Mouse (Mus musculus) adrenal gland, postnatal 25 days (tissue): Measurements from ENCODE around the gene Ube2v1. TPM values are rescaled to one million over a fixed set of nuclear protein-coding genes. Genes with fewer than 3 reads are reported as not detected.

ENCODE experiments used
- DNase-seq: peaks from one replicate; pipeline ENCODE4 v3.0.0; 2021; ENCODE audit warnings: mixed read lengths
- total RNA-seq: library from RNA; stranded (reverse); gene quantifications from 2 replicates; pipeline ENCODE4 v1.2.3, GENCODE M21; 2021

The Ube2v1 gene
- total RNA-seq, 1 experiment from 2014 or later = 187 TPM

DNA sequence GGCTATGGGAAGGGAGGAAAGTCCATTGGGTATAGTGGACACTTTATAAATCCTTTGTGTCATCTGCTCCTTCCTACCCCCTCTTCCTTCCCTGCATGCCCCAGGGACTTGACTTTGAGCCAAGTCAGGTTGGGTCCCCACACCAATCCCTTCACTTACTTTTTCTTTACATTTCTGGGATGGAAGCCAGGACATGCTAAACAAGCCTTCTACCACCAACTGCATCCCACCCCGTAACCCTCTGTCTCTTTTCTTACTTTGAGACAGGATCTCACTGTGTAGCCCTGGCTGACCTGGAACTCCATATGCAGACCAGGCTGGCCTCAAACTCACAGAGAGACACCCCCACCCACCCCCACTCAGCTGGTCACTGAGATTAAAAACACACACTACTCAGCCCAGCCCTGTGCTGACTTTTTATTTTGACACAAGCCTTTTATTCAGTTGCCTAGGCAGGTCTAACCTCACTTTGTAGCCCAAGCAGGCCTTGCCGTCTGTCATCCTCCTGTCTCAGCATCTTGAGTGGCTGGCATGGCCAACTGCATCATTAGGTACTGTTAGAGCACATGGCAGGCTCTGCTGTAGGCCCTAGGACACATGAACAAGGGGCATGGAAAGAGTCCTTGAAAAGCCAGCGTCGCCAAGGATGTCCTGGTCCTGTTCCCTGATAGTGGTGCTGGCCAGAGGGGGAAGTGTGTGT lies 38.2 kb downstream of the Ube2v1 start:
- no peak for DNase-seq

DNA sequence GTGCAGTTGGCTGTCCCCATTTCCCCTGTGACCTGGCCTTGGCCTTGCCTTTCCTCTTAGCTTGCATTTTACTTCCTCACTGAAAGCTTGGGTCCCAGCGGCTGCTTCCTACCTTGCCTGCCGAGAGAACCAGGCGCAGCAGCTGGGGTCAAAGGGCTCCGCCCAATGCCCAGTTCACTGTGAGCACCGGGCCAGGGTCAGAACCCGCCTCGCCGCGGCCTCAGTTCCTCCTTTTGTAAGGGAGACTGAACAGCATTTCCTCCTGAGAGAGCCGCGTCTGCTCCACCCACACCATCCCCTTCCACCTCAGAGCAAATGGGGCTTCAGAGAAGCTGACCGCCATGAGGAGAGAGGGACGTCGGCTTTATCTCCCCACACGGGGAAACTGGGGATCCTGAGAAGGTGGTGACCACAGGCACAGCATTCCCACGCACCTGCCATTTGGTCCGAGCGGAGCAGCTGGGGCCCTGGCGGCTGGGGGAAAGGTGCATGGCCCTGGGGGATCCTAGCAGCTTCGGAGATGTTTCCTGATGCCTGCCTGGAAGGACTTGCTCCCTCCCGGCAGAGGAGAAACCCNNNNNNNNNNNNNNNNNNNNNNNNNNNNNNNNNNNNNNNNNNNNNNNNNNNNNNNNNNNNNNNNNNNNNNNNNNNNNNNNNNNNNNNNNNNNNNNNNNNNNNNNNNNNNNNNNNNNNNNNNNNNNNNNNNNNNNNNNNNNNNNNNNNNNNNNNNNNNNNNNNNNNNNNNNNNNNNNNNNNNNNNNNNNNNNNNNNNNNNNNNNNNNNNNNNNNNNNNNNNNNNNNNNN lies 42.9 kb downstream of the Ube2v1 start:
- DNase-seq = peak; percentile 48

DNA sequence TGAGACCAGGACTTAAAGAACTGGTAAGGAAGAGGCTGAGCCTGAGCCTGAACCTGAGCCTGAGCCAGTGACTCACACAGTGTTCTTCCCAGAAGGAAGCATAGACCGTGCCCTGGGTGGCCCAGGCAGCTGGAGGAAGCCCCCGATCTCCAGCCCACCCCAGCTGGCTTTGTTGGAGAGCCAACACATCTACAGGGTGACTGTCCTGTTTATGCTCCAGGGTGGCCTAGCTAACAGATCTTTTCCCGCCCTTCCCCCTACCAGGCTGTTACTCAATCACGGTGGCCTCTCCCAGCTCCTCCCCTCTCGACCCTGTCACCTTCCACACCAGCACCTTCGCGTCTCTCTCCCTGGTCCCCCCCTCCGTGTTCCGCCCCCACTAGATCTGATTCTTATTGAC lies 44.9 kb downstream of the Ube2v1 start:
- no peak for DNase-seq

DNA sequence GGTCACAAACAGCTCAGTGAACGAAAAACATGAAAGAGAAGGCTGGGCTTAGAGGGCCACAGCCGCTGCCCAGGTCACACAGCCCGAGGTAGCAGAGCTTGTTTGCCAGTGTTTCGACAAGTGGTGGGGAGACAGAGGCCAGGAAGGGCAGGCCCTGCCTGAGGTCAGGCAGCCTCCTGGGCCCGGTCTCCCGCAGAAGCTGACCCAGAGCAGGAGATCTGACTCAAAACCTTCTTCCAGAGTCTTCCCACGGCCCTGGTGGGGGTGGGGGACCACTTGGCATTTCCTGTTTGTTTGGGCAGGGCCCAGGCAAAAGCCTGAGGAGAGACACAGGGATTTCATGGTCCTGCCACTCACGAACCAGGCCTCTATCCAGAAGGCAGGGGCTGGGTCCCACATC lies 45.9 kb downstream of the Ube2v1 start:
- no peak for DNase-seq

DNA sequence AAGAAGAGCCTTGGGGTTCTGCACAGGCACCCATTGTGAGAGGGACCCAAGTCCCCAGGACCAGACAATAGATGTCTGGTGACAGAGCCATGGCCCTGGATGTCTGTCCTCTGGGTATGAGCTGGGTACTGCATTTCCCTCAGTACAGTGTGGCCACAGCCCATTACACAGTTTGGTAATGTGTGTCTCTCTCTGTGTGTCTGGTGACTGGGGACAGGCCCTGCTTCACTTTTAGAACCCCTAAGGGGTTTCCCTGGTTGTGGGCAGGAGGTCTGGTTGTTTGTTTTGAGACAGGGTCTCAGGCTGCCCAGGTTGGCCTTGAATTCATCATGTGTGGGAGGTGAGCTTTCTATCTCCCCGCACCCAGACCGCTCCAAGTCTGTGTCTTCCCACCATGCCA lies 46.6 kb downstream of the Ube2v1 start:
- no peak for DNase-seq

DNA sequence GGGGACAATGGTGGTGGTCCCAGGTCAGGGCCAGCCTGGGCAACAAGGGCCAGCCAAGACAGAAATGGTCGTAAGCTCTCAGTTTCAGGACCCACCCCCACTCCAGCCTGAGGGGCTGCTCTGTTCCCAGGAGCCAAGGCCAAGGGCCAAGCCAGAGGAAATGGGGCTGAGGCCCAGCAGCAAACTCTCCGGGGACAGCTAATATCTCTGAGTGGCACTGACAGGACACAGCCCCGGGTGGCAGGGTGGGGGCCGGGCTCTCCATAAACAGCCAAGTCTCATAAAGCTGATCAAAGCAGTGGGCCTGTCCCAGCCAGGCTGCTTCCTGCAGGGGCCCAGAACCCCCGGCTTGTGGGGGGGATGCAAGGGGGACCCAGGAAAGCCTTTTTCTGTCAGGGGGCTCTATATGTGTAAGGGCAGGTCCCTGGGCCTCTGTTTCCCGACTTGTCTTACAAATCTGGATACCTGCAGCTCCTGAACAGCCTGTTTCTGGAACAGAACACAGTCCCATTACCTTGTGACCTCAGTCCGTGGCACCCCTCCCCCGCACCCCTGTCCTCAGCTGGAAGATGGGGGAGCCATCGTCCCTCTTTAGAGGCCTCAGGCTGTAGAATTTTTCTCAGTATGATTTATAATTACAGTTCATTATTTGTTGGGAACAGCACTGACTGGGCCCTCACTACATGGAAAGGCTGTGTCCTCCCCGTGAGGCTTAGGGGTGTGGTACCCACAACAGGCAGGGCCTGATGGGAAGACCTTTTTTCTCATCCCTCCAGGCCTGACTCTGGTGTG lies 48.5 kb downstream of the Ube2v1 start:
- no peak for DNase-seq

DNA sequence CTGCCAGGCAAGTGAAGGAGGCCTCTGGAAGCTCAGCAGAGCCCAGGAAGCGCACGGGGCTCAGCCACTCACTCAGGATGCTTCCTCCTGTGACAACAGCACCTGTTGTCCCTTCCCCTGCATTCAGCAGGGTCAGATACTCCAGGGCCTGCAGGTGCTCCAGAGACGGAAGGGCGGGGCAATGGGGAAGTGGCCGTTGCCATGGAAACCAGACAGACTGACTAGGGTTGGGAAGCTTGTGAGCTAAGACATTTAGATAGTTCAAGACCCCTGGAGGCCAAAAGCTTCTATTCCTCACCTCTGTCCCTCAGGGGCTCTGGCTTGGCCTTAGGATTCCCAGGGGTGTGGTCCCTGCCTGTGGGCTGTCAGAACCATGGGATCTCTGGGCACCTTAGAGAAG lies 53.4 kb downstream of the Ube2v1 start:
- no peak for DNase-seq

DNA sequence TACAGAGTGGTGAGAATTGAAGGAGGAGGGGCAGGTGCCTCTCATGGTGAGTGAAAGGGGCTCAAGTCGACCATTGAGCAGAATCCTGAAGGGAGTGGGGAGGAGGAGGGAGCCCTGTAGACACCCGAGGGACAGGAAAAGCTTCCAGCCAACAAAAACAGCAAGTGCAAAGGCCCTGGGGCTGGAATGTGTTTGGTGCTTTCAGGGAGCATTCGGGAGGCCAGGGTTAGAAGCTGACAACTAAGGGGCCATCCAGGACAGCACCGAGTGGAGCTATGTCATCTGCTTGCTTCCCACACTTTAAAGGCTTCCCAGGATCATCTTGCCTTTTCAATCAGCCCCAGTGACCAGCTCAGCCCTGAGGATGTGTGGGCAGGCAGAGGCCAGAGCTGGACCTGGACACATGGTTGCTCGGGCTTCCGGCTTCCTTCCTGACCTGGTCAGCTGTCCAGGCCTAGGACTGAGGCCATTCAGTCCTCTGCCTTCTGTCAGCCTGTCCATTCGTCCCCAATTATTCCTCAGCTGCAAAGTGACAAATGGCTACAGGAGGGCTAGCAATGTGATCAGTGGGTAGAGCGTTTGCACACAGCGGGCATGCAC lies 54.6 kb downstream of the Ube2v1 start:
- no peak for DNase-seq

DNA sequence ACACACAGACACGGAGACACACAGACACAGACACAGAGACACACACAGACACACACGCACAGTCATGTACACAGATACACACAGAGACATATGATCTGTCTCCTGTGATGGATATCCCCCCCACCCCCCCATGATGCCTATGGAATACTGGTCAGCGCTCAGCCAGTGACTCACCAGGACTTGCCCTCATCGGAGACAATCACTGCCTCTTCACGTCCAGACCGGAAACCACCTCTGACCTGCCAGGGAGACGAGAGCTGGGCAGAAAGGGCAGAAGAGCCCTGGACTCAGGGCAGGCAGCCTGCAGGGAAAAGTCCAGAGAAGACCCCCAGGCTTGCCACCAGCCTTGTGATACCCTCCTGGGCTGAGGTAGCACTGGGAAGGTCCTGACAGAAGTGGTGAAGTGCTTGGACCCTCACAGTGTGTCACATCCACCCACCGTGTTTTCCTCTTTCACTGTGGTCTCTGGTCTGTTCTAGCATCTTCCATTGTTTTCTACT lies 55.7 kb downstream of the Ube2v1 start:
- no peak for DNase-seq

DNA sequence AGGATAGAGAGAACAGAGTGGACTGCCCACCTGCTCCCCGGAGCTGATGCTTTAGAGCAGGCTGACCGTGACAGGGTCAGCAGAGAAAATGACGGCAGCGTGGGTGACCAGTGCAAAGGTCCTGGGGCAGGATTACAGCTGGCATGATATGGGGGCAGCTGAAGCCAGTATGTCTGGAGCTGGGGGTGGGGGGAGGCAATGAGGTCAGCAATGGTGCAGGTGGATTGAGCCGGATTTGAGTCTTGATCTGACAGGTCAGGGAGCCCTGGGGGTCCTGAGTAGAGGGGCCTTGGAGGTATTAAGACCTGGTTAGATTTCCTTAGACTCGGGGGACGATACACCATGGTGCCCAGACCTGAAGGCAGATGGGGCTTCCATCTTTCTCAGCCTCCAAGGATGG lies 56.3 kb downstream of the Ube2v1 start:
- DNase-seq = no peak

DNA sequence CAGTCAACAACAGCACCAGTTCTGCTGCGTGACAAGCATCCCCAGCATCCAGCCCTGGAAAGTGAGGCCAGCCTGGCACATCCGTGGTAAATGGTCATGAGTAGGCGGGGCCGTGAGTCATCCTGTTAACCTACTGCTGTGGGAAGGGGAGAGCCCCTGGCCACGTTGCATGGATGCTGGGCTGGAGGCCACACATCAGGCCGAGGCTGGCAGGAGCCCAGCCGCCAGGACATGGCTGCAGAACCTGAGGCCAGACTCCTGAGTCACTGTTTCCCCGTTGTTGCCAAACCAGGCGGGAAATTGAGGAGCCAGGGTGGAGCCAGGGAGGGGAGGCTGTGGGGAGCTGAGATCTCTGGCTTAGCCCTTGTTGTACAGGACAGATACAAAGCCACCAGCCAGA lies 57.1 kb downstream of the Ube2v1 start:
- DNase-seq = peak; percentile 73

DNA sequence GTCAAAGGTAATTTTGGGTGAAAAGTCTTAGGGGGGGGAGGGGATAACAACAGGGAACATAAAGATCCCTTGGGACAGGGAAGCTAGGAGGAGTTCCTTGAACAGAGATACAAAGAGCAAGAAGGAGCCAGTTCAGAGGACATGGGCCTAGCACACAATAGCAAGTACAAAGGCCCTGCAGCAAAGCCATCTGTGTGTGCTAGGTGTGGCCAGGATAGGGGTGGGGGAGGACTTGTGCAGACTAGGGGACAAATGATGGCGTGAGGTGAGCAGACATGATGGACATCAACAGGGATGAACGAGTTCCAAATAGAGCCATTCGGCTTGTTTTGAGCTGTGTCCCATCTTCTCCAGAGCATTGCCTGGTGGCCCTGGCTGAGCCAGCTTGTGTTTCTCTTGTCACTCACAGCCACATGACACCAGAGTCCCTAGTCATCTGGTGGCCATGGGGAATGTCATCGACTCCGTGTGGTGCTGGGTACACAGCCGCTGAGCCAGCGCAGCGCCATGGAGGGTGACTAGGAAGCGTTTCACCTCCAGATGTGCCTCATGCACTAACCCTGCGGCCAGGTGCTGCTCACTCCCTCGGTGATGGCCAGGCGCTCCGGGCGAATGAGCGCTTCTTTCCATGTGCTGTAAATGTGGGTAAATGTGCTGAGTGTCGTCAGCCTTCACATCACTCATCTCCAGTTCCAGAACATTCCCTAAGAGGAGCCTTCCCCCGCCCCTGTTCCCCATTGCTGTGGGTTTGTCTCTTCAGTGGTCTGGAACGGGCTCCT lies 60.3 kb downstream of the Ube2v1 start:
- no peak for DNase-seq

DNA sequence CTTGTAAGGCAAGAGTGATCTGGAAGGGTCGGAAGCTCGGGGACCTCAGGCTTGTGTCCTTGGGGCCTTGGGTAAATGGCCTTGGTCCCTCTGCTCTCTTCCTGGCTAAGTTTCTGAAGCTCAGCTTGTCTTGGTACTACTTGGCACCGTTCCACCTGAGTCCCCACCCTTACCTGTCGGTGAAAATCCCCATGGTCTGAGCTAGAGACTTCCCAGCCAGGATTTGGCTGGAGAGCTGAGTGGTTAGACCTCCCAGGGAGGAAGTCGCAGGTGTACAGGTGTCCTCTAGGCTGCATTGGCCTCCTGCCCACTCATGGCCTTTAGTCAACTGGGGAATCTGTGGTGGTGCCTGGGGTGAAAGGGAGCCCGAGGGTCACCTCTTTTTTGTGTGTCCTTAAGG lies 61.1 kb downstream of the Ube2v1 start:
- no peak for DNase-seq

DNA sequence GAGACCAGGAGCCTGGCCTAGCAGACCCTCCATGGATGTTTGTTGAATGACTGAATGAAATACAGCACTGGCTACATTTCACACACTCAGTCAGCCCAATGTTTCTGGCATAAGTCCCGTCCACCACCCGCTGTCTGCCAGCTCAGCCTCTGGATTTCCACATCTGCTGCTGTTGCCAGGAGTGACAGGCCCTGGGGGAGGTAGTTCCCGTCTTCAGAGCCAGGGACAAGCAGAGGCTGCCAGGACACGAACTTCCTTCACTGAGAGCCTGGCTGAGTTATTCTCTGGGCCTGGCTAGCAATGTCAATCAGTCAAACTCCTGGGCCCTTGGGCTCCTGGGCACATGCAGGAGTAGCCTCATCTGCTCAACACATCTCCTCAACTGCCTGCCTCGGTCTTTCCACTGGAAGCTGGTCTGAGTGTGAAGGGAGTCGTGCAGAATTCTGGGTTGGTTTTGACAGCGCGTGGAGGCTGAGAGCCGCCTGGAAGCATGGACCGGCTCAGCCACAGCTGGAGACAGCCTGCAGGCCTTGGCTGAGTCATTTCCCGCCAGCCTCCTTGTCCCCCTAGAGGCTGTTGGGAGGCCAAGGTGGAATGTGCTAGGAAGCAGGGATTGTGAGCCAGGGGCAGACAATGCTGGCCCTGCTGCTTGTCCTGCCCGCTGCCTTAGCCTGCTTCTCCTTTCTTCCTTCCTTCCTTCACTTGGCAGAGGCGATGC lies 61.8 kb downstream of the Ube2v1 start:
- peak; percentile 83 for DNase-seq

DNA sequence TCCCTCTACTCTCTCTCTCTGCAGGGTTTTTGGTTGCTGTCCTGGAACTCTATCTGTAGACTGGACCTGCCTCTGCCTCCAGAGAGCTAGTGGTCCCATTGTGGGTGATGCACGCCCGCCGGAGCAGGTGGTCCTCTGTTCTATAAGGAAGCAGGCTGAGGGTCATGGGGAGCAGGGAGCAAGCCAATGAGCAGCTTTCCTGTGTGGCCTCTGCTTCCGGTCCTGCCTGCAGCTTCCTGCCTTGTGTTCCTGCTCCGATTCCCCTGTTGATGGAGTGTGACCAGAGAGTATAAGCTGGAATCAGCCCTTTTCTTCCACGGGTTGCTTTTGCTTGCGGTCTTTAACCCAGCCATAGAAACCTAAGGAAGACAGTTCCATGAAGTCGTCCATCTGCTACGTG lies 63.8 kb downstream of the Ube2v1 start:
- no peak for DNase-seq

DNA sequence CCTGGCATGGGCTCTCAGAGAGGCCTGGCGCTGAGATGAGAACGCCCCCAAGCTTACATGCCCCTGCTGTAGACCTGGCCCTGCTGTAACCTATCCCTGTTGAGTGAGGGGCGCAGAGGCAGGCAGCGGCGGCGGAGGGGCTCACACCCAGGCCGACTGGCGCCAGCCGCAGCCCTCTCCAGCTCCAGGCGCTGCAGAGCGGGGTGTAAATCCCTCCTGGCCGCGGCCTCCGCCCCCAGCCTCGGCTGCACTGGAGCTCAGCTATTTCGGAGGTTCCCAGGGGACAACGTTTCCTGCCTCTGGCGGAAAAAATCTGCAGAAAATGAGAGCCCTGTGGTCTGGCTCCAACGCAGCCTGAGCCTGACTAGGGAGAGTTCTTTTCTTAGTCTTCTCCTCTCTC lies 66.2 kb downstream of the Ube2v1 start:
- DNase-seq = no peak

DNA sequence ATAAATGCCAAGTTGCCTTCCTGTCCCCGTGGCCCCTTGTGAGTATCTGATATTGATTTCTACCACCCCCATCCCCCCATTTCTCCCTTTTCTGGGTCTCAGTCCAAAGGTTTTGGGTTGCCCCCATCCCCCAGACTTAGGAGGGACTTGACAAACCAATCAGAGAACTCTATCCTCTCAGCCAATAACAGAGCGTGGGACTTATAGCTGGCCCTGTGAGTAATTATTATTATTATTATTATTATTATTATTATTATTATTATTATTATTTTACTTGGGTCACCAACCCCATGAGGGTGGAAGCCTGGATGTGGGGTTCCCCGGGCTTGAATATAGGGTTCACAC lies 66.6 kb downstream of the Ube2v1 start:
- DNase-seq = no peak

DNA sequence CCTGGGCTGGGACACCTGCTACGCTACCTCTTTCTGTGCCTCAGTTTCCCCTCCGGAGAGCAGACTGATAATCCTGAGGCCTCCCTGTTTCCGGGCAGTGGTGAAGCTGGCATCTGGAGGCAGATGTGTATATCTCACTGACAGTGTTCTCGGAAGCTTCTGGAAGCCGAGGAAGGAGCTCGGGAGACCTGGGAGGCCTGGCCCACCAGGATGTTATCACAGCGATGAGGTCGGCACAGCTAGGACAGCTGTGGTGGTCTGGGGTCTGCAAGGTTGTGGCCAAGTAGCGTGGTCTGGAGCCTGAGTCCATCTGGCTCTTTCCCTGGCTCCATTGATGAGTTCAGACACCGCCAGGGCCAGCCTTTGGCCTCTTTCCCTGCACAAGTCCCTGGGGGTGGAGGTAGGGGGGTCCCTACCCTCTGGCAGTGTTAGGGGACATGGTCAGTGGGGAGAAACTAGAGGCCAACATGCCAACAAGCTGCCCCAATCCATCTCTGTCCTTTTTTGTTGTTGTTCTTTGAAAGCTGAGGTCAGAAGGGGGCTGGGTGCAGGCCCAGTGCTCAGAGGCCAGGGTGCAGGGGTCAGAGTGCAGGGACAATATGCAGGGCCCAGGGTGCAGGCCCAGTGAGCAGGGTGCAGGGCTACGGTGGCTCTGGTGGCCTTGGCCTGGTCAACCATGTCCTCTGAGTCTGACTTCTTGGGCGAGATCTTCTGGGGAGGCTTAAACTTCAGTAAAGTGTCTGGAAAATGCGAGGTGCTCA lies 67.2 kb downstream of the Ube2v1 start:
- no peak for DNase-seq

DNA sequence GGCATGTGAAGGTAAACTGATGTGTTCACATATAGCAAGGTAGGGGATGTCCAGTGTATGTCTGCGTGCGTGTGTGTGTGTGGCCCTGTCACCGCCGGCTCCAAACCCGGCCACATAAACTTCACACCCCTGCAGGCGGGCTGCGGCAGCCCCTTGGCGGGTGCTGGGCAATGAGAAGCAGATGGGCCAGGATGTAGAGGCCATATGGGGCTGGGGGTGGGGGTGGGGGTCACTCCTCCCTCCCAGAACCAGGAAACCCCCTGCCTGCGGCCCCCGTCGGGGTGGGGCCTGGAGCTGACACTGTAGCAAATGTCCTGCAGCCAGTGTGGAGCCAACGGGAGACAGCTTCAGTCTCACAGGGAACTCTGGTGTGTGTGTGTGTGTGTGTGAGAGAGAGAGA lies 68.2 kb downstream of the Ube2v1 start:
- no peak for DNase-seq

DNA sequence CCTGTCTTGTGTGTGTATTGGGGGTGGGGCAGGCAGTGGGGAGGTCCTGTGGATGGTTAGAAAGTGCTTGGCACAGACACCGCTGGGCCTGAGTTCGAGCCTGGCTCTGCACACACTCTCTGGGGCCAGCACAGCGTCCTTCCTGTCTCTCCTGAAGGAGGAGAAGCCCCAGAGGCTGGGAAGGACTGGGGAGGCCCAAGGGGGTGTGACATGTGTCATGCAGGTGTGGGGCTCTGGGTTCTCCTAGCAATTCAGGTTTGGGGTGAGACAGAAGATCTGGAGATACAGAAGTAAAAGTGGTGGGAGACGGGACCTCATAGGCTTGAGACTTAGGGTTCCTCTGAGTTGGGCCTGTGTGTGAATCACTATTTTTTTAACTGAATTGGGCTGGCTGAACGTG lies 68.9 kb downstream of the Ube2v1 start:
- DNase-seq = no peak
